Mouse (Mus musculus): ENCODE results near the gene Ucn2.

- TF ChIP-seq CTCF (IDR thresholded peaks at IDR 0.05) = no peak
- TF ChIP-seq EP300 (IDR thresholded peaks at IDR 0.05) = no peak
Observed at GRCm38 (mm10) chr9:109008081-109008480, 22.3 kb downstream of the Ucn2 start.

All from lung, postnatal 0 days (tissue).